In the genomic region with DNA sequence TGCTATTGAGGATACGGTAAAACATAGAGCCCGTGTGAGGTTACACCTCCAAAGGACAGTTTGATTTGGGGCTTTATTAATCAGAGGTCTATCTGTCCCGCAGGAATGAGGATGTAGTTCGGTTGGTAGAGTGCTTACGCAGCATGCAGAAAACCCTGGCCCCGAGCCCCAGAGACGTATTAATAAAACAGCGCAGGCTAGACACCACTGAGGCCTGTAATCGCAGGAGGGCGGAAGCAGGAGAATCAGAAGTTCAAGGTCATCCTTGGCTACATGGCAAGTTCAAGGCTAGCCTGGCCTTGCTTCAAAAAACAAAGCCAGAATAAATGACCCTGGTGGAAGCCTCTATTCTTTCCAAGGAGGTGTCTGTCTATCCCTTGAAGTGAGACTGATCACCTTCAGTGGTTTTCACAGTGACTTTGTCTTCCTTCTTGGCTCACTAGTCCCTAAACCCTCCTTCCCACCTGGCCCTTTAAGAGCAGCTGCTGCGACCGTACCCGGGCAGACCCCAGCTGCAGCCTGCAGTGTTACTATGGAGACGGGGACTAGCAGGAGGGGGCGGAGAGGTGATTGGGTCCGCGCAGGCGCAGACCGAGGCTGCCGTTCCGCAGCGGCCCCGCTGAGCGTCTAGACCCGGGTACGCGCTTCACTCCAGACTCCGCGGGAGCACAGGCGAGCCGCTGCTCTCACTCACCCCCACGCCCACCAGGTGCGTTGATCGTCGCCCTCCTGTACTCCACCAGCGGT, we compare ENCODE assay signal across 8 mouse cellular contexts. TPM values are rescaled to one million over a fixed set of nuclear protein-coding genes. Genes with fewer than 3 reads are reported as not detected.
DNase-seq lines count a peak whose midpoint lies in the region; ATAC-seq and TF ChIP-seq lines count a peak whose summit lies in the region.

A gene (plus strand): TSS at position 622 of the 747 bp plus-strand sequence.

- ATAC-seq in embryonic facial prominence, embryonic 15.5 days (ENCODE audit: insufficient number of reproducible peaks, low FRiP score, low TSS enrichment, low read depth), result peak; percentile 87
- ATAC-seq in heart, embryonic 16.5 days (replicated peaks; ENCODE audit: extremely low read depth, insufficient read depth, low FRiP score), result peak; percentile 74
- peak; percentile 34; the same call in 1 of the 2 replicates for ATAC-seq in liver, embryonic 13.5 days (ENCODE audit: low read depth)
- ATAC-seq in neural tube, embryonic 11.5 days (ENCODE audit: insufficient read depth, low FRiP score, low TSS enrichment), result peak; percentile 91

- H3K27me3 ChIP-seq in embryonic facial prominence, embryonic 15.5 days, result peaks cover 42% of the 10 kb centered on the region
- H3K27me3 ChIP-seq in heart, embryonic 16.5 days (ENCODE audit: control insufficient read depth, insufficient read depth, low read length), result peaks cover 29% of the 10 kb centered on the region
- peaks cover 88% of the 10 kb centered on the region for H3K27me3 ChIP-seq in liver, embryonic 13.5 days
- H3K27me3 ChIP-seq in neural tube, embryonic 11.5 days (ENCODE audit: control insufficient read depth, insufficient read depth, low read length), result peaks cover 44% of the 10 kb centered on the region
- H3K27me3 ChIP-seq in testis, adult 2 months (ENCODE audit: control insufficient read depth, insufficient read depth, low read length), result no peaks in the 10 kb centered on the region

- peaks cover 62% of the 10 kb centered on the region for H3K4me1 ChIP-seq in embryonic facial prominence, embryonic 15.5 days
- peaks cover 42% of the 10 kb centered on the region for H3K4me1 ChIP-seq in heart, embryonic 16.5 days (ENCODE audit: control insufficient read depth, insufficient read depth, low read length)
- peaks cover 17% of the 10 kb centered on the region; the same call in 1 of the 2 replicates for H3K4me1 ChIP-seq in liver, embryonic 13.5 days (replicated peaks)
- peaks cover 28% of the 10 kb centered on the region for H3K4me1 ChIP-seq in neural tube, embryonic 11.5 days (ENCODE audit: control insufficient read depth, insufficient read depth, low read length)
- peaks cover 29% of the 10 kb centered on the region for H3K4me1 ChIP-seq in testis, adult 2 months (ENCODE audit: control insufficient read depth, insufficient read depth, low read length)

- H3K9me3 ChIP-seq in embryonic facial prominence, embryonic 15.5 days (replicated peaks), result no peaks in the 10 kb centered on the region
- H3K9me3 ChIP-seq in heart, embryonic 16.5 days (replicated peaks; ENCODE audit: control insufficient read depth, low read length), result no peaks in the 10 kb centered on the region
- H3K9me3 ChIP-seq in liver, embryonic 13.5 days (replicated peaks), result no peaks in the 10 kb centered on the region
- no peaks in the 10 kb centered on the region for H3K9me3 ChIP-seq in neural tube, embryonic 11.5 days (ENCODE audit: control insufficient read depth, low read length)

- H3K27ac ChIP-seq in embryonic facial prominence, embryonic 15.5 days (replicated peaks), result peak within 1 kb of the TSS; percentile 65; the same call in 1 of the 2 replicates
- no peak within 1 kb of the TSS for H3K27ac ChIP-seq in heart, embryonic 16.5 days (ENCODE audit: low read length)
- H3K27ac ChIP-seq in liver, embryonic 13.5 days, result no peak within 1 kb of the TSS
- peak within 1 kb of the TSS; percentile 44; the same call in 1 of the 2 replicates for H3K27ac ChIP-seq in neural tube, embryonic 11.5 days (ENCODE audit: low read depth, low read length)
- H3K27ac ChIP-seq in testis, adult 2 months (ENCODE audit: control insufficient read depth, insufficient read depth, low read depth, low read length), result peak within 1 kb of the TSS; percentile 82

- peak within 1 kb of the TSS; percentile 81 for H3K4me2 ChIP-seq in embryonic facial prominence, embryonic 15.5 days (replicated peaks)
- peak within 1 kb of the TSS; percentile 76 for H3K4me2 ChIP-seq in heart, embryonic 16.5 days (ENCODE audit: low read depth, low read length)
- peak within 1 kb of the TSS; percentile 65 for H3K4me2 ChIP-seq in liver, embryonic 13.5 days
- peak within 1 kb of the TSS; percentile 90 for H3K4me2 ChIP-seq in neural tube, embryonic 11.5 days (ENCODE audit: low read depth)

- peak within 1 kb of the TSS; percentile 57 for H3K4me3 ChIP-seq in embryonic facial prominence, embryonic 15.5 days (replicated peaks)
- peak within 1 kb of the TSS; percentile 64 for H3K4me3 ChIP-seq in heart, embryonic 16.5 days (ENCODE audit: low read length)
- peak within 1 kb of the TSS; percentile 54 for H3K4me3 ChIP-seq in liver, embryonic 13.5 days (replicated peaks)
- H3K4me3 ChIP-seq in neural tube, embryonic 11.5 days (ENCODE audit: low read depth, low read length), result peak within 1 kb of the TSS; percentile 57
- H3K4me3 ChIP-seq in testis, adult 2 months (ENCODE audit: control insufficient read depth, low read depth, low read length), result peak within 1 kb of the TSS; percentile 83

- DNase-seq in spleen, adult 18-20 months, result peak; percentile 40 to 54
- no peak for DNase-seq in spleen, adult 12 weeks (ENCODE audit: low spot score)
- DNase-seq in kidney, postnatal 14 days, result peak; percentile 92
- no peak for DNase-seq in liver, embryonic 13.5 days
- DNase-seq in neural tube, embryonic 11.5 days (ENCODE audit: low spot score), result peak; percentile 93

- peak within 1 kb of the TSS; percentile 69 for H3K9ac ChIP-seq in embryonic facial prominence, embryonic 15.5 days
- peak within 1 kb of the TSS; percentile 79 for H3K9ac ChIP-seq in heart, embryonic 16.5 days (ENCODE audit: low read length)
- peak within 1 kb of the TSS; percentile 48; the same call in 1 of the 2 replicates for H3K9ac ChIP-seq in liver, embryonic 13.5 days
- peak within 1 kb of the TSS; percentile 73 for H3K9ac ChIP-seq in neural tube, embryonic 11.5 days (ENCODE audit: low read length)

- TF ChIP-seq POLR2A in testis, adult 2 months (IDR thresholded peaks at IDR 0.05; ENCODE audit: control insufficient read depth, low read depth, low read length), result peak; percentile 63

- 16% methylated on average over 36 of the region's 36 CpGs for WGBS in embryonic facial prominence, embryonic 15.5 days
- 16% methylated on average over 36 of the region's 36 CpGs for WGBS in heart, embryonic 16.5 days
- 16% methylated on average over 36 of the region's 36 CpGs for WGBS in liver, embryonic 13.5 days (ENCODE audit: insufficient replicate concordance)
- 12% methylated on average over 36 of the region's 36 CpGs for WGBS in neural tube, embryonic 11.5 days

- no peak for TF ChIP-seq CTCF in testis, adult 2 months (IDR thresholded peaks at IDR 0.05; ENCODE audit: control insufficient read depth, insufficient read depth, insufficient replicate concordance, low read depth, low read length)

- H3K36me3 ChIP-seq in embryonic facial prominence, embryonic 15.5 days, result no peaks in the 10 kb centered on the region
- no peaks in the 10 kb centered on the region for H3K36me3 ChIP-seq in heart, embryonic 16.5 days (ENCODE audit: control insufficient read depth, insufficient read depth)
- H3K36me3 ChIP-seq in liver, embryonic 13.5 days, result no peaks in the 10 kb centered on the region
- H3K36me3 ChIP-seq in neural tube, embryonic 11.5 days (ENCODE audit: control insufficient read depth, insufficient read depth, low read length), result no peaks in the 10 kb centered on the region
- H3K36me3 ChIP-seq in testis, adult 2 months (ENCODE audit: control insufficient read depth, insufficient read depth, low read length), result no peaks in the 10 kb centered on the region

RNA-seq across cellular contexts. Expression of the gene that starts here (rescaled TPM):
- polyA plus RNA-seq in embryonic facial prominence, embryonic 15.5 days (2015; fragmentation: Nextera tagmentation; extraction: Ambion mirVana), result 22.4 and 26.0 TPM in 2 replicates
- 5.6 and 6.0 TPM in 2 replicates for polyA plus RNA-seq in heart, embryonic 16.5 days (2015; fragmentation: Nextera tagmentation; extraction: Ambion mirVana)
- 0.34 and 0.61 TPM in 2 replicates for polyA plus RNA-seq in liver, embryonic 13.5 days (2015; fragmentation: Nextera tagmentation; extraction: Ambion mirVana)
- 9.4 and 10.5 TPM in 2 replicates for polyA plus RNA-seq in neural tube, embryonic 11.5 days (2014; fragmentation: Nextera tagmentation; extraction: Ambion mirVana)
- 34.2 and 41.6 TPM in 2 replicates for polyA plus RNA-seq in testis, adult 2 months (2012; rRNA removed)

Comparison
In these comparisons a context has a peak if more than half of its experiments do, and no peak if none do; other contexts are left out.
1. DNase-seq: peak in spleen, adult 18-20 months (2 of 2), kidney, postnatal 14 days (single experiment) and neural tube, embryonic 11.5 days (single experiment); none in spleen, adult 12 weeks (single experiment) and liver, embryonic 13.5 days (single experiment).
2. Peak in ATAC-seq, H3K4me3 ChIP-seq, H3K9ac ChIP-seq and H3K4me2 ChIP-seq in liver, embryonic 13.5 days; RNA of the gene not detected or under 1 TPM.
3. ATAC-seq: peak in every context shown above with its lines; median percentile 91 in neural tube, embryonic 11.5 days; 87 in embryonic facial prominence, embryonic 15.5 days; 74 in heart, embryonic 16.5 days; 34 in liver, embryonic 13.5 days.
4. H3K27ac ChIP-seq: peak in embryonic facial prominence, embryonic 15.5 days (single experiment), neural tube, embryonic 11.5 days (single experiment) and testis, adult 2 months (single experiment); none in heart, embryonic 16.5 days (single experiment) and liver, embryonic 13.5 days (single experiment).
5. Peak in every context shown above with its lines, with median percentiles within 50 percentile points of each other: H3K4me2 ChIP-seq, H3K4me3 ChIP-seq and H3K9ac ChIP-seq.